Mouse (Mus musculus): ENCODE data around the gene Gabra4. TPM values are rescaled to one million over a fixed set of nuclear protein-coding genes. Genes with fewer than 3 reads are reported as not detected.

Gene Gabra4
- 67.8 and 86.1 TPM in 2 replicates for polyA plus RNA-seq (2021; fragmentation: Nextera tagmentation)
- long read RNA-seq, experiment 1, full-length matches to known transcripts: 90 of 138 reads
- long read RNA-seq, experiment 1, partial matches to known transcripts: 14 of 138 reads
- long read RNA-seq, experiment 1, other reads (novel, unspliced or antisense): 34 of 138 reads
- long read RNA-seq, experiment 2, full-length matches to known transcripts: 224 of 284 reads
- long read RNA-seq, experiment 2, partial matches to known transcripts: 5 of 284 reads
- long read RNA-seq, experiment 2, other reads (novel, unspliced or antisense): 55 of 284 reads

GRCm38 (mm10) chr5:71658115-71658497 lies at the start of gene Gabra4:
Gene Gabra4, minus strand, starts transcription at chr5:71658308.

GRCm38 (mm10) chr5:71657482-71658114 lies 510 bp downstream of the Gabra4 start, which contains the start of gene Gabrb1:
Gene Gabrb1, plus strand, starts transcription at chr5:71658113.

GRCm38 (mm10) chr5:71548079-71548478 lies 110.0 kb downstream of the Gabra4 start, which contains the start of gene Cox7b2:
Gene Cox7b2, minus strand, starts transcription at chr5:71548205.

Other genes starting within 250 kb of the Gabra4 start
- 0.70 and 2.3 TPM in 2 replicates for gene Cox7b2, start 110.1 kb downstream of the Gabra4 start, polyA plus RNA-seq (2021; fragmentation: Nextera tagmentation)
- 94.2 and 95.3 TPM in 2 replicates for gene Gabrb1, start 195 bp downstream of the Gabra4 start, polyA plus RNA-seq (2021; fragmentation: Nextera tagmentation)